Mouse (Mus musculus) c-Kit-negative CD71-positive TER-119-positive erythroid progenitor cells, embryonic 14.5 days (primary cell): ENCODE data around the gene Lyrm9.

ENCODE experiments used
- DNase-seq: peaks from one replicate; pipeline ENCODE4 v3.0.0-alpha.2; 2013; ENCODE audit warnings: low read depth, low spot score

The Lyrm9 gene

GRCm38 (mm10) chr11:78826442-78827013 is at the start of gene Lyrm9:
Gene Lyrm9, plus strand, starts transcription at chr11:78826584.
- peak; percentile 89 for DNase-seq

DNA sequence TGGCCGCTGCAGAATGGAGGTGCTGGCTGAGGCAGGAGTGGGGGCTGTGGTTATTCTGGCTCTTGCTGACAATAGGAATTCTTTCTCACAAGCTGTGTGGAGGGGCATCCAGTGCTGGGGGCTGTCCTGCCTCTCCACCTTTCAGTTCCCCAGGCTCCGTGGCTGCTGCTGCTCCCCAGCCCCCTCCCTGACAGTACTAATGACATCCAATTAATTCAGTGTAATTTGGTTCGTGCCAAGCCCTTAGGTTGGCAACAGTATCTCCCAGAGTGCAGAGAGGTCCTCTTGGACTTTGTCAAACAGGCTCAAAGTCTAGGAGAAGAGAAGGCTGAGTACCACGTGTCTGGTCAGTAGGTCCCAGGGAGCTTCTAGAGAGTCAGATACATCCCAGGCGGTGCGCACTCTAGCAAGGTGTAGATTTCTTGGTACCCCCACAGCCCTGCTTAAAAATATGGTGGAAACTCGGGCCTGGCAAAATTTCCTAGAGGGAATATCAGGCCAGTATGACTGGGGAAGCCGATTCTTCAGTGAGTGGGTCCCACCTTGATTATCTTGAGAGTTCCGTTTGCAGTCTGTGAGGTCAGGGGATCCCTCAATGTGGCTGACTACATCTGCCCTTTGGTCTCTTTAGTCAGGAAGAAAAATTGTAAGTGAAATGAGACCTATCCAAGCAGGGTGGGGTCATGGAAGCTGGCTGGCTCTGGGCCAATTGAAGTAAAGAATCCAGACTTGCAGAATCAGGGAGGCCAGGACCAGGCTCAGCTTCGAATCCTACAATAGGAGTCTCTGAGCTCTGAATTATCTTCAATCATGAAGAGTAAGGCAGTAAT is 48.3 kb upstream of the Lyrm9 start:
- no peak for DNase-seq

DNA sequence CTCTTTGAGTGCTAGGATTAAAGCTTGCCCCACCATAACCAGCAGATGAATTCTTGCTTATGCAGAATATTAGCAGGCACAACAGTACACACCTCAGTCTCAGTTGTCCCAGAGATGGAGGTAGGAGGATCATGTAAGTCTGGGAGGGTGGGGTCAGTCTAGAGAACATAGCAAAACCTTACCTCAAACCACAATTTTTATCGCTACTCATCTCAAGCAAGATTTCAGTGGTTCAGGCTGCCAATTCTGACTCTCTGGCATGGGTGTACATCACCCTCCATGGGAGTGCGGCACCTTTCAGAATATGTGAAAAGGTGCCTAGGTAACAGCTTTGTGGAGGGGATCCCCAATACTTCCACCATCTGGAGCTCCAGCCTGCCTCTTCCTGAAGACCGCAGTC is 46.4 kb upstream of the Lyrm9 start:
- no peak for DNase-seq

DNA sequence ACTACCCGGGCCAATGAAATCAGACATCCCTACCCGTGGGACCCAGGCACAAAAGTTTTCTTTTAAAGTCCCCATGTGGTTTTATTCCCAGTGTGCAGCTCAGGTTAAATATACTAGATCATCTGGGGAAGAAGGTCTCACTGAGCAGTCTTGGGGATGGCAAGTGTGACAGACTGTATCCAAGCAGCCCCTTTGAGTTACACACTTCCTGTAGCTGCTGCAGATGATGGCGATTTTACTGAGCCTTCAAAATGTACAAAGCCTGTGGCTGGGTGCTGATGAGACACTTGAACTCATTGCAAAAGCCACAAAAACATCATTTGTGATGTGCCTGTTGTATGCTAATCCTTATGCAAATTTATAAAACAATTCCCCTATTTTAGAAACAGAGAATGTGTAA is 45.8 kb upstream of the Lyrm9 start:
- DNase-seq, result no peak

DNA sequence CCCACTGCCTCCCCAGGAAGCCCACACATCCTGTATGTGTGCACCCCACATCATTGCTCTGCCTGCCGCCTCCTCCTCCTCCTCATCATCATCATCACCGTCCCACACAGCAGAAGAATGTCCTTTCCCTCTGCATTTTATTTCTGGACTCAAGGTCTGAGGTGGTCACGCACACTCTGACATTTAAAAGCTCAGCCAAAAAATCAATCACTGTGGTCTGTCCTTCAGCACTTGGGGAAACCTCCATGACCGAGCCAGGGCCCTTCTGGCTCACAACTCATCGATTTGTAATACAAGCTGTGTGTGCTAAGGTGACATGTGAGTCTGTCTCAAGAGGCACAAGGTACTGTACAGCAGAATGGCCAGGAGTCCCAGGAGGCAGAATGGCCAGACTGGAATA is 44.1 kb upstream of the Lyrm9 start:
- no peak for DNase-seq

GRCm38 (mm10) chr11:78782791-78783347 is 43.5 kb upstream of the Lyrm9 start:
- DNase-seq, result no peak

GRCm38 (mm10) chr11:78786013-78786431 is 40.4 kb upstream of the Lyrm9 start:
- no peak for DNase-seq

DNA sequence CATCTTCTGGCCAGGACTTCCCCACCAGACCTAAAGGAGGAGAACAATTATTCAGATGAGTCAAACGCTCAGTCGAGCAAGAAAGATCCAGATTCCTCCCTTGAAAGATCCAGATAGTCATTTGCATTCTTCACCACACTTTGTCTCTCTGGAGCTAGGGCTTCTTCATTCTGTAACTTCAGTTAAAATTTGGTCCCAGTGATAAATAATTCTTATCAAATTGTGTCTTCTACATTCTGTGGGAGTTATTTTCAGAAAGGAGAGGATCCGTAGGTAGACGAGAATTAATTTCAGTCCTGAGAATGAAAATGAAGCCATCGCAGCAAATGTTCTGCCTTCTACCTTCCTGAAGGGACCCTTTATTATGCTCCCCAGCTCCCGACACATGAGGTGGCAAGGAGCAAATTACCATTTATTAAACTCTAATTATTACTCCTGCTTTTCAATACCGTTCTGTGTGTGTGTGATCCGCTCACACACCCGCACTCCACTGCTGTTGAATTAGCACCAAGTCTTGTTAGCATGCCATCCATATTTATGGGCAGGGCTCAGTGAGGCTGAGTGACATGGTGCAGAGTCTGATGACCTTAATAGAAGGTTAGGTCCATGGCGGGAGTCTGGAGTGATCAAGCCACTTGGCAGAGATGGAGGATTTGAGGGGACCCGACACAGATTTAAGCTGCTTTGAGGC is 36.9 kb upstream of the Lyrm9 start:
- DNase-seq, result no peak

- no peak for DNase-seq
These were observed 34.8 kb upstream of the Lyrm9 start for GRCm38 (mm10) chr11:78791582-78791981.

DNA sequence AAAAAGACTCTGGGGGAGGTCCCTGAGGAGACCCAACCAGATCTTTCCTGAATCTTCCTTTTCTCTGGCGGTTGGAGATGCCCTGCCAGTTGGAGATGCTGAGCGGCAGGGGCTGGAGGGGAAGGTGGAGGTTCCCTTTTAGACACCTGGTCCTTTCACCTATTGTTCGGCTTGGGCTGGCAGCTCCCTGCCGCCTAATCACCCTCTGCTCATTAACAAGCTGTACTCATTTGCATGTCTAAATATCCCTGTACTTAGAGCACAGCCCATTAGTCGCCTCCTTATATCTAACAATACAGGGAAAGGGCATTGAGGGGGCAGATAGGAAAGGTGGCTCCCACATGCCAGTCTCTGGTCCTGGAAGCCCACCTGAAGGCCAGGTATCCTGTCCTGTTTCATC is 34.3 kb upstream of the Lyrm9 start:
- DNase-seq, result no peak

GRCm38 (mm10) chr11:78792465-78792864 is 33.9 kb upstream of the Lyrm9 start:
- DNase-seq, result no peak

DNA sequence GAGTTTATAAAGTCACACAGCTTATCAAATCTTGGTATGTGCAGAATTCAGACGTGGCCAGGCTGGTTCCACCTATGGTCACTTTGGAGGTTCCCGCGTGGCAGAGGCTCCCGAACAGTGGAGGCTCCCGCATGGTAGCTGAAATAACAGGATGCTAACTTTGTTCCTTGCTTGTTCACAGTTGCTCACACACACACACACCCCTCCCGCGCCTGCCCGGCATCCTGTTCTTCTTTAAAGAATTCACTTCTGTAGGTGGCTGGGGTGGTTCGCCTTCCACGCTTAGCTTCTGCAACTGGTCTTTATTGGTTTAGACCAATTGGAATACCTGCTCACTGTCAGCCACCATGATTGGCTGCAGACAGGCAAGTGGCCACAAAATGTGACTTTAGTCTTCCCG is 33.3 kb upstream of the Lyrm9 start:
- no peak for DNase-seq

DNA sequence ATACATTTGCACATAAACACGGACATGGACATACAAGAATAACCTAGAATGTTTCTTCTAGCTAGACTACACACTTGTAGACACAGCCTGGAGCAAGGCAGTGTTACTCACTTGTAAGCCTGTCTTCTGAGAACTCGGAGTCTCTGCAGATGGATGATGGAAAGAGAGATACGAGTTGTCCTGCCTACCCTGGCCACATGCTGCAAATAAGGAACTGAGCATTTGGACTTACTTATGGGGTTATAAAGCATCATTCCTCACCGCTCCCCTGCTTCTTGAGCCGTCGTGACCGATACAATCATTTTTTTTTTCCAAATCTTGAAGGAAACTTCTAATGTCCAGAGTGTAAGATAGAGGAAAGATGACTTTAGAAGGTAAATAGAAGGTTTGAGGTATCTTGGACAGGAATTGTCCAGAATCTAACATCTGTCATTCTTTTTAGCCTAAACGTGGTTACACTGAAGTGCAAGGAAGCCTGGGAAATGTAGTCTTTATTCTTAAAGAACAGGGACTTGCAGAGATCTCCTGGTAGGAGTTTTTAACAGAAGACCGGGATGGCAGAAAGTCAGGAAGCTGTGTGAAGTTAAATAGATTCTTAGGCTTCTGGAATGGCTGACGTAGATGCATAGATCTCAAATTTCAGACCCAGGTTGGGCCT is 30.2 kb upstream of the Lyrm9 start:
- no peak for DNase-seq

- no peak for DNase-seq
These were observed 25.3 kb upstream of the Lyrm9 start for GRCm38 (mm10) chr11:78801094-78801493.

DNA sequence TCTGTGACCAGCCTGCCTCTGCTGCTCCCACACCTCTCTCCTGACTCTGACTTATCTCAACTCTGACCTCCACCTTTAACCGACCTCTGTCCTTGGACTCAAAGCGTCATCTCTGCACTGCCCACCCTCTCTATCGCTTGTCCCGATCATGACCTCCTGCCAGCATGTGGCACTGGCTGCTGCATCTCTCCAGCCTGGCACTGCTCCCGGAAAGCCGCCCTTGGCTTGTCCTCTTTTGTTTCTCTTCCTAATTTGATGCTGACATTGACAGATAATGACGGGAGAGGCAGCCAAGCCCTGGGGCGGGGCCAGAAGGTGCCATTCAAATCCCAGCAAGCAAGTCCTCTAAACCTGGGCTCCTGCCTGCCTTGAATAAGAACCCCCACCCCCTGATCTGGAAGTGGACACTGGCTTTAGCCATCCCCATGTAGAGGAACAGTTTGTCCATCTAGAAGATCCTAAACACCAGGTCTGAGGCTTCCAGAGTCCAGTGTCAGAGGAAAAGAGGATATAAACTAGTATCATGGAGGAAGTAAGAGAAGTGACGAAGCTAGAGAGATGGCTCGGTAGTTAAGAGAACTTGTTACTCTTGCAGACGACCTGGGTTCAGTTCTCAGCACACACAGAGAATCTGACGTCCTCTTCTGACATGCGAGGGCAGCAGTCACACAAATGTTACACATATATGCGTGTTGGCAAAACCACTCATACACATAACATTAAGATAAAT is 22.6 kb upstream of the Lyrm9 start:
- DNase-seq, result no peak

DNA sequence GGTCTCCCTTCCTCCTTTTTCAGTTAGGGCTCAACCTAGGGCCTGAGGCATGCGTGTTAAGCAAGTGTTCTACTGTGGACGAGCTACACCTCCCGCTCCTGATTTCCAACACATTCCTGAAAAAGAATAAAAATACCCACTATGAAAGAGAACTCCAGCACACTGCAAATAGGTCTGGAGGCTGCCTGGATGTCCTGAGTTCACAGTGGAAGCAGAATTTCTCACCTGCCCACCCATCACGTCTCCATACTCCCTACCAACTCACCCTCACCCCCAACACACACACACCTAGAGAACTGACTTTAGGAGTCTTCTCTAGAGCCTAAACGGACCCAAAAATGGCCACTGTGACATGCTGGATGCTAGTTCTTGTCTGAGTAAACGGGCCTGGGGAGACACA is 21.8 kb upstream of the Lyrm9 start:
- DNase-seq, result no peak

DNA sequence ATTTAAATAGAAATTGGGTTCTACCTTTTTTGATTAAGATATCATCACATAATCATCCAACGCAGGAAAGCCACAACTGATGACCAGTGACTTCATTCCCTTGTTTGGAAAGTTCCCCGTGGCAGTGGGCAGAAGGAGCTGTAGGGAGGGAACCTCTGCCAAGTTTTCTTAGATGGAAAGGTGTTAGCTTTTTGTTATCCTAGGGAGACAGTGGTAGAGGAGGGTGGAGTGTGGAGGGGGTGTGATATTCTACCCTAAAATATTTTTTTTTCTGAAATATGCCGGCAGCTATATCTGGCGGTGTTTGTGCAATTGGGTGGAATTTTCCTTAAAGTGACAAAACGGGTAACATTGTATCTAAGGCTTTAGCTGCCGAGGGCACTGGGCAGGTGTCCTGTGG is 21.2 kb upstream of the Lyrm9 start:
- no peak for DNase-seq

DNA sequence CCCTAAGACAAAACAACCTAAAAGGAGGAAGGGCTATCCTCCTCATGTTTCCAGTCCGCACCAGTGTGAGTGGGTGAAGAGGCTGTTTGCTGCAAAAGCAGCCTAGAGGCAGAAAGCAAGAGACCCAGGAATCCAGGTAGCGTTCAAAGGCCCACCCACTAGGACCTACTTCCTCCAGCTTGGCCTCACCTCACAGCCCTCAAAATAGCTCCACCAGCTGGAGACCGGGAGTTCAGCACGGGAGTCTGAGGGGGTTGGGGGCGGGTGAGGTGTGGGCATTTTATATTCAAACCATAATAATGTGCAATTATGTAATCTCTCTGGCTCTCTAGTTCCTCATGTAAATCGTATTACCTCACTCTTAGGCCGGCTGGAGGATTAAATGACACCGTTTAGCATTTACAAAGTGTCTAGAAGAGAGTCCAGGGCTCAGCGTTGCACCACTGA is 20.7 kb upstream of the Lyrm9 start:
- no peak for DNase-seq

- no peak for DNase-seq
These were observed 18.9 kb upstream of the Lyrm9 start for GRCm38 (mm10) chr11:78807341-78808108.

GRCm38 (mm10) chr11:78809398-78809797 is 17.0 kb upstream of the Lyrm9 start:
- no peak for DNase-seq
